Mouse (Mus musculus): Measurements from ENCODE around the gene OR5BS1P.

DNA sequence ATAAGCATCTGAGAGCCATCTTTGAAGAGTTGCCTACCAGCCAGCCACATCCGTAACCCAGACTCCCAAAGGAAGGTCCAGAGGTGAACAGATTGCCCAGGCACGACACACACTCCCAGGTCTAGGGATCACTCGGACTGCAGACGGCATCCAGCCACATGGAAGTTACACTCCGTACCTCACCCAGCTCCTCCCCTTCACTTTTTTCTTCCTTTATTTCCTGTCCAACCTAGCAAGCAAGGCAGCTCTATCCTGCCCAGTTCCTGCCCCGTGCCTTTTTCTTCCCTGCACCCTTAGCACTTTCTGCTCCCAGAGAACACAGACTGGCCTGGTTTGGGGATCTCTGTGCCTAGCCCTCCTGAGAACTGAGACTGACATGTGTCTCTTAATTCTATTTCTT is 44.9 kb upstream of the OR5BS1P start:
- TF ChIP-seq POLR2A (IDR thresholded peaks at IDR 0.05; ENCODE audit: borderline replicate concordance, control insufficient read depth, low read depth, low read length) (no peak), CTCF (IDR thresholded peaks at IDR 0.05; ENCODE audit: control insufficient read depth, insufficient read depth, low read length) (no peak)

Measured in bone marrow, adult 2 months (tissue).